Mouse (Mus musculus) forebrain, embryonic 11.5 days (tissue): ENCODE results near the gene Epb41l3. TPM values are rescaled to one million over a fixed set of nuclear protein-coding genes. Genes with fewer than 3 reads are reported as not detected.

Source experiments
- ATAC-seq: fragments of 200-750 bp; cut with Nextera tagmentation; replicated peaks from 2 replicates; pipeline ENCODE4 v1.8.0; 2017; ENCODE audit warnings: moderate TSS enrichment; ENCODE audit not compliant: low FRiP score
- DNase-seq: peaks from one replicate; pipeline ENCODE4 v3.0.0-alpha.2; 2017; ENCODE audit warnings: low spot score
- H3K27ac ChIP-seq: fragments of 300-500 bp; sonication (generic); 2 replicates; pipeline ENCODE4 v1.5.1; 2014; ENCODE audit warnings: low read depth, low read length
- H3K27me3 ChIP-seq: fragments of 300-500 bp; sonication (generic); 2 replicates; pipeline ENCODE4 v1.6.1; 2014; ENCODE audit warnings: mild to moderate bottlenecking, low read length, mixed read lengths; ENCODE audit not compliant: control insufficient read depth, insufficient read depth
- H3K36me3 ChIP-seq: fragments of 300-500 bp; sonication (generic); 2 replicates; pipeline ENCODE4 v1.6.1; 2014; ENCODE audit warnings: mild to moderate bottlenecking, low read length, moderate library complexity, mixed read lengths; ENCODE audit not compliant: control insufficient read depth, insufficient read depth
- H3K4me1 ChIP-seq: fragments of 300-500 bp; sonication (generic); replicated peaks from 2 replicates; pipeline ENCODE4 v1.6.1; 2014; ENCODE audit warnings: low read length, mixed read lengths; ENCODE audit not compliant: control insufficient read depth, insufficient read depth
- H3K4me2 ChIP-seq: fragments of 300-500 bp; sonication (generic); 2 replicates; pipeline ENCODE4 v1.6.1; 2014; ENCODE audit warnings: low read depth, mild to moderate bottlenecking, low read length, moderate library complexity, mixed read lengths; ENCODE audit not compliant: severe bottlenecking
- H3K4me3 ChIP-seq: fragments of 300-500 bp; sonication (generic); 2 replicates; pipeline ENCODE4 v1.5.1; 2014; ENCODE audit warnings: low read depth, low read length
- H3K9ac ChIP-seq: fragments of 300-500 bp; sonication (generic); 2 replicates; pipeline ENCODE4 v1.6.1; 2014; ENCODE audit warnings: low read length
- H3K9me3 ChIP-seq: fragments of 300-500 bp; sonication (generic); 2 replicates; pipeline ENCODE4 v1.6.1; 2016; ENCODE audit warnings: low read length, mixed read lengths; ENCODE audit not compliant: control insufficient read depth
- WGBS: fragments of 180-500 bp; shearing (Covaris S2); extraction: QIAGEN DNeasy Blood & Tissue Kit; methylation state at CpG from one replicate; pipeline ENCODE4 v1.1.7; 2014; 5-methylcytosine and 5-hydroxymethylcytosine counted together
- polyA plus RNA-seq: library from polyadenylated mRNA; unstranded; fragments of >200 nt; fragmentation: Nextera tagmentation; extraction: Ambion mirVana; gene quantifications from 2 replicates; pipeline ENCODE4 v1.2.1, GENCODE M21; 2014

The Epb41l3 gene
- polyA plus RNA-seq, 1 experiment from 2014 or later, result 78.4 TPM

DNA sequence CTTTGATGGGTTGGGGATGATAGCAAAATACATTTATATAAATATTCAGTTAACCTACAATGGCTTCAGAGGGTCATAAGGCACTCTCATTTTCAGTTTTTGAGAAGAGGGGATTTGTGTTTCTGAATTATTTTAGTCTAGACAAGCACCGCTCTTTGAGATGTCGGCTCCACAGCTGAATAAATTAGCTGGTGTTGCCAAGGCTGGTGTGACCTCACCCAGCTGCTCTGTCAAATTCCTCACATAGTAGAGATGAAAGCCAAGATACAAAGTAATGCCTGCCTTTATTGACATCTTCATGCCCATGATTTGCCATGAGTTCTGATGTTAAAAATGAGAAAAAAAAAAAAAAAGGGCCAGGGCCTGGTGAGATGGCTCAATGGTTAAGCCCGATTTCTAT, 214.8 kb downstream of the Epb41l3 start:
- peaks cover 14% of the 10 kb centered on the region for H3K36me3 ChIP-seq
- no peak overlapping the region for H3K9ac ChIP-seq
- H3K4me2 ChIP-seq, result no peak overlapping the region
- H3K27ac ChIP-seq, result no peak overlapping the region
- WGBS, result 87% methylated on average over 3 of the region's 3 CpGs
- ATAC-seq (no peak), DNase-seq (no peak)
- H3K4me3 ChIP-seq, result no peak overlapping the region
- H3K9me3 ChIP-seq, result no peaks in the 10 kb centered on the region
- no peaks in the 10 kb centered on the region for H3K27me3 ChIP-seq
- no peaks in the 10 kb centered on the region for H3K4me1 ChIP-seq

DNA sequence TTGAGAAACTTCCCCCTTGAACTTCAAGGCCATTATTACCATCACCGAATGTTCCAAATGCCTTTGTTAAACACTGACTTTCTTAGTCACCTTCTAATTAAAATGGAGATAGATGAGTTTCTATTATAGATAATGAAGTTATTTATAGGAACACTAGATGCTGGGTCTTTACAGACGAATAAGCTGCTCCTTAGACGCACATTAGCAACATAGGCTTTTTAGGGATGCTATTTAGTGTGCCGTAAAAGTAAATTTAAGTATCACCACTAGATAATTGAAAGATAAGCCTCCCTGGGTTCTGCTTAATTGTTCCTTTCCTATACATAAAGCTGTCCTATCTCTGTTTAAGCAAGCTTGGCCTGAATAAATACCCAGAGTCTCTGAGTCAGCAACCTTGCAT, 226.1 kb downstream of the Epb41l3 start:
- ATAC-seq, result no peak

GRCm38 (mm10) chr17:69303579-69304274, 228.2 kb downstream of the Epb41l3 start:
- no peak overlapping the region for H3K4me3 ChIP-seq
- DNase-seq (peak; percentile 58), ATAC-seq (peak; percentile 79)
- H3K27ac ChIP-seq, result no peak overlapping the region
- H3K9ac ChIP-seq, result no peak overlapping the region
- no peaks in the 10 kb centered on the region for H3K9me3 ChIP-seq
- H3K36me3 ChIP-seq, result no peaks in the 10 kb centered on the region
- WGBS, result 69% methylated on average over 11 of the region's 11 CpGs
- H3K4me1 ChIP-seq, result no peaks in the 10 kb centered on the region; the same call in 1 of the 2 replicates
- H3K4me2 ChIP-seq, result no peak overlapping the region
- no peaks in the 10 kb centered on the region for H3K27me3 ChIP-seq

More for the DNA sequence above, 226.1 kb downstream of the Epb41l3 start:
- H3K27me3 ChIP-seq, result no peaks in the 10 kb centered on the region
- no peak overlapping the region for H3K4me2 ChIP-seq
- no peaks in the 10 kb centered on the region for H3K36me3 ChIP-seq
- WGBS, result 85% methylated on average over 4 of the region's 4 CpGs
- H3K4me1 ChIP-seq, result no peaks in the 10 kb centered on the region; the same call in 1 of the 2 replicates
- no peak overlapping the region for H3K4me3 ChIP-seq
- H3K27ac ChIP-seq, result no peak overlapping the region
- no peak overlapping the region for H3K9ac ChIP-seq
- H3K9me3 ChIP-seq, result no peaks in the 10 kb centered on the region
- no peak for DNase-seq

DNA sequence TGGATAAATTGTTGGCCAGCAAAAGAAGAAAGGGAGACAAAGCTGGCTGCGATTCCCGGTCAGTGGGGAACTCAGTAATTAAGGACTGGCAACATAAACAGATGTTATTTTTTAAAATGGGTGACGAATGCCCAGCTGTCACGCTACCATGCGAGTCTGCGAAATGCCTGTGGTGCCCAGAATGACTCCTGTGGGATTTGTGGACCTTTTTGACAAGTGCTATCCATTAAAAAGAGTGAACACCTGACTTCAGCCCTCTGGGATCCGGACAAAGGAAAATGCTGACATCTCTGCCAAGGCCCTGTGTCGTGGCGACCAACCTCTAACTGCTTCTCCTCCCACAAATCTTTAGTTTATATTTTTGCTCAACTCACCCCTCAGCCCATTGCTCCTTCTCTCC, 232.2 kb downstream of the Epb41l3 start:
- no peaks in the 10 kb centered on the region for H3K9me3 ChIP-seq
- no peak overlapping the region for H3K27ac ChIP-seq
- H3K4me3 ChIP-seq, result no peak overlapping the region
- DNase-seq (no peak), ATAC-seq (no peak)
- no peaks in the 10 kb centered on the region; the same call in 1 of the 2 replicates for H3K4me1 ChIP-seq
- H3K27me3 ChIP-seq, result no peaks in the 10 kb centered on the region
- 87% methylated on average over 9 of the region's 9 CpGs for WGBS
- H3K36me3 ChIP-seq, result no peaks in the 10 kb centered on the region
- H3K9ac ChIP-seq, result no peak overlapping the region
- no peak overlapping the region for H3K4me2 ChIP-seq

GRCm38 (mm10) chr17:69309872-69310271, 234.4 kb downstream of the Epb41l3 start:
- DNase-seq (no peak), ATAC-seq (no peak)
- Histone ChIP-seq H3K27me3 (no peaks in the 10 kb centered on the region), H3K4me1 (no peaks in the 10 kb centered on the region), H3K4me2 (no peak overlapping the region), H3K9ac (no peak overlapping the region), H3K9me3 (no peaks in the 10 kb centered on the region), H3K27ac (no peak overlapping the region), H3K4me3 (no peak overlapping the region), H3K36me3 (no peaks in the 10 kb centered on the region)
- 75% methylated on average over 4 of the region's 4 CpGs for WGBS

DNA sequence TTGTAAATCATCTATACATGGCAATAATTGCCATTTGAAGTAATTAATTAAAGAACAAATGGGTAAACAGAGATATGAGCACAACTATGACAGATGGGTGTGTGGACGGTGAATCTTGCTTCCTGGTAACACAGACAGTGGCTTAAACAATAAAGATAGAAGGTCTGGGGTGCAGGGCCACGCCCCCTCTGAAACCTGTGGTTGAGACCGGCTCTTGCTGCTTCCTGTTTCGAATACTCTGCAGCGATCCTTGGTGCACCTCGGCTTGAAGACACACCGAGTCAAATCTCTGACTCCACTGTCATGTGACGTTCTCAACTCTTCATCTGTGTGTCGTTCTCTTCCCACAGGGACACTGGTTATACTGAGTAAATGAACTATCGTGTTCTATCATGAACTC, 245.0 kb downstream of the Epb41l3 start:
- Histone ChIP-seq H3K27ac (no peak overlapping the region), H3K9ac (no peak overlapping the region), H3K4me1 (no peaks in the 10 kb centered on the region), H3K9me3 (no peaks in the 10 kb centered on the region), H3K27me3 (no peaks in the 10 kb centered on the region), H3K36me3 (no peaks in the 10 kb centered on the region), H3K4me2 (no peak overlapping the region), H3K4me3 (no peak overlapping the region)
- ATAC-seq (no peak), DNase-seq (no peak)
- WGBS, result 87% methylated on average over 10 of the region's 10 CpGs

GRCm38 (mm10) chr17:69322721-69323120, 247.2 kb downstream of the Epb41l3 start:
- 94% methylated on average over 2 of the region's 2 CpGs for WGBS
- Histone ChIP-seq H3K27me3 (no peaks in the 10 kb centered on the region), H3K4me1 (no peaks in the 10 kb centered on the region), H3K4me2 (no peak overlapping the region), H3K9me3 (no peaks in the 10 kb centered on the region), H3K27ac (no peak overlapping the region), H3K36me3 (no peaks in the 10 kb centered on the region), H3K4me3 (no peak overlapping the region), H3K9ac (no peak overlapping the region)
- DNase-seq, result no peak
- no peak for ATAC-seq

Other genes with a start within 250 kb of the Epb41l3 start
- 3.7 and 3.8 TPM in 2 replicates for gene Tmem200c, start 249.1 kb upstream of the Epb41l3 start, polyA plus RNA-seq